Mouse (Mus musculus) midbrain, embryonic 14.5 days (tissue): ENCODE results near the gene Ttc39b. TPM values are rescaled to one million over a fixed set of nuclear protein-coding genes. Genes with fewer than 3 reads are reported as not detected.

ENCODE experiments used
- ATAC-seq: fragments of 200-750 bp; cut with Nextera tagmentation; 2 replicates; pipeline ENCODE4 v1.8.0; 2017; ENCODE audit warnings: moderate number of reproducible peaks, moderate library complexity; ENCODE audit not compliant: low FRiP score, low TSS enrichment
- DNase-seq: peaks from one replicate; pipeline ENCODE4 v3.0.0-alpha.2; 2015
- H3K27ac ChIP-seq: fragments of 300-500 bp; sonication (generic); replicated peaks from 2 replicates; pipeline ENCODE4 v1.5.1; 2014; ENCODE audit warnings: mild to moderate bottlenecking, low read depth, low read length, moderate library complexity
- H3K27me3 ChIP-seq: fragments of 300-500 bp; sonication (generic); 2 replicates; pipeline ENCODE4 v1.6.1; 2014; ENCODE audit warnings: low read length, control low read depth, mixed read lengths; ENCODE audit not compliant: control insufficient read depth, insufficient read depth
- H3K36me3 ChIP-seq: fragments of 300-500 bp; sonication (generic); 2 replicates; pipeline ENCODE4 v1.6.1; 2014; ENCODE audit warnings: low read length, control low read depth; ENCODE audit not compliant: control insufficient read depth, insufficient read depth
- H3K4me1 ChIP-seq: fragments of 300-500 bp; sonication (generic); 2 replicates; pipeline ENCODE4 v1.6.1; 2014; ENCODE audit warnings: mild to moderate bottlenecking, antibody characterized with exemption, low read length, control low read depth; ENCODE audit not compliant: control insufficient read depth, insufficient read depth
- H3K4me2 ChIP-seq: fragments of 300-500 bp; sonication (generic); 2 replicates; pipeline ENCODE4 v1.6.1; 2014; ENCODE audit warnings: mild to moderate bottlenecking, low read length, moderate library complexity
- H3K4me3 ChIP-seq: fragments of 300-500 bp; sonication (generic); replicated peaks from 2 replicates; pipeline ENCODE4 v1.5.1; 2014; ENCODE audit warnings: low read depth, low read length
- H3K9ac ChIP-seq: fragments of 300-500 bp; sonication (generic); replicated peaks from 2 replicates; pipeline ENCODE4 v1.6.1; 2014; ENCODE audit warnings: mild to moderate bottlenecking, low read length, moderate library complexity
- H3K9me3 ChIP-seq: fragments of 300-500 bp; sonication (generic); 2 replicates; pipeline ENCODE4 v1.6.1; 2016; ENCODE audit warnings: low read length, control low read depth, mixed read lengths; ENCODE audit not compliant: control insufficient read depth
- whole genome bisulfite sequencing: fragments of 180-500 bp; shearing (Covaris S2); extraction: QIAGEN DNeasy Blood & Tissue Kit; methylation state at CpG from one replicate; pipeline ENCODE4 v1.1.7; 2014; 5-methylcytosine and 5-hydroxymethylcytosine counted together
- polyA plus RNA-seq: library from polyadenylated mRNA; unstranded; fragments of >200 nt; fragmentation: Nextera tagmentation; extraction: Ambion mirVana; gene quantifications from 2 replicates; pipeline ENCODE4 v1.2.1, GENCODE M21; 2014

Ttc39b gene
- polyA plus RNA-seq, 1 experiment from 2014 or later, result 5.9 TPM

GRCm38 (mm10) chr4:83183288-83183930 lies 140.6 kb downstream of the Ttc39b start:
- H3K4me2 ChIP-seq, result no peak overlapping the region
- no peaks in the 10 kb centered on the region for H3K36me3 ChIP-seq
- peak; percentile 86 for ATAC-seq
- WGBS, result 43% methylated on average over 9 of the region's 9 CpGs
- no peaks in the 10 kb centered on the region for H3K4me1 ChIP-seq
- DNase-seq, result peak; percentile 88
- no peak overlapping the region for H3K9ac ChIP-seq
- H3K27me3 ChIP-seq, result no peaks in the 10 kb centered on the region
- no peaks in the 10 kb centered on the region for H3K9me3 ChIP-seq
- H3K27ac ChIP-seq, result no peak overlapping the region
- no peak overlapping the region for H3K4me3 ChIP-seq

GRCm38 (mm10) chr4:83182178-83183068 lies 141.6 kb downstream of the Ttc39b start:
- H3K27ac ChIP-seq, result no peak overlapping the region
- DNase-seq (no peak), ATAC-seq (no peak)
- no peaks in the 10 kb centered on the region for H3K4me1 ChIP-seq
- H3K9me3 ChIP-seq, result no peaks in the 10 kb centered on the region
- no peaks in the 10 kb centered on the region for H3K36me3 ChIP-seq
- H3K27me3 ChIP-seq, result no peaks in the 10 kb centered on the region
- H3K4me3 ChIP-seq, result no peak overlapping the region
- H3K4me2 ChIP-seq, result no peak overlapping the region
- no peak overlapping the region for H3K9ac ChIP-seq
- 72% methylated on average over 8 of the region's 8 CpGs for WGBS

GRCm38 (mm10) chr4:83177471-83177870 lies 146.6 kb downstream of the Ttc39b start:
- DNase-seq (no peak), ATAC-seq (no peak)
- Histone ChIP-seq H3K4me1 (no peaks in the 10 kb centered on the region), H3K4me2 (no peak overlapping the region), H3K9ac (no peak overlapping the region), H3K4me3 (no peak overlapping the region), H3K27me3 (no peaks in the 10 kb centered on the region), H3K27ac (no peak overlapping the region), H3K9me3 (no peaks in the 10 kb centered on the region), H3K36me3 (no peaks in the 10 kb centered on the region)
- WGBS, result 96% methylated on average over 2 of the region's 2 CpGs

- DNase-seq, result no peak
- no peak overlapping the region for H3K4me2 ChIP-seq
These were observed 149.1 kb downstream of the Ttc39b start for GRCm38 (mm10) chr4:83174946-83175345.

GRCm38 (mm10) chr4:83172278-83172677 lies 151.8 kb downstream of the Ttc39b start:
- no peak overlapping the region for H3K27ac ChIP-seq
- no peak overlapping the region for H3K4me3 ChIP-seq
- no peak overlapping the region for H3K4me2 ChIP-seq
- H3K36me3 ChIP-seq, result no peaks in the 10 kb centered on the region
- no peak for ATAC-seq
- H3K27me3 ChIP-seq, result no peaks in the 10 kb centered on the region
- no peaks in the 10 kb centered on the region for H3K9me3 ChIP-seq
- no peak for DNase-seq
- H3K9ac ChIP-seq, result no peak overlapping the region
- WGBS, result 70% methylated on average over 3 of the region's 3 CpGs
- no peaks in the 10 kb centered on the region for H3K4me1 ChIP-seq

More at GRCm38 (mm10) chr4:83174946-83175345, 149.1 kb downstream of the Ttc39b start:
- ATAC-seq, result no peak
- H3K27ac ChIP-seq, result no peak overlapping the region
- H3K27me3 ChIP-seq, result no peaks in the 10 kb centered on the region
- H3K4me1 ChIP-seq, result no peaks in the 10 kb centered on the region
- no peaks in the 10 kb centered on the region for H3K9me3 ChIP-seq
- H3K9ac ChIP-seq, result no peak overlapping the region
- WGBS, result 92% methylated on average over 8 of the region's 8 CpGs
- no peak overlapping the region for H3K4me3 ChIP-seq
- H3K36me3 ChIP-seq, result no peaks in the 10 kb centered on the region

GRCm38 (mm10) chr4:83170741-83171140 lies 153.3 kb downstream of the Ttc39b start:
- H3K4me3 ChIP-seq, result no peak overlapping the region
- no peak overlapping the region for H3K27ac ChIP-seq
- DNase-seq (no peak), ATAC-seq (no peak)
- no peaks in the 10 kb centered on the region for H3K36me3 ChIP-seq
- no peaks in the 10 kb centered on the region for H3K9me3 ChIP-seq
- no peak overlapping the region for H3K4me2 ChIP-seq
- H3K4me1 ChIP-seq, result no peaks in the 10 kb centered on the region; the same call in 1 of the 2 replicates
- 40% methylated on average over 9 of the region's 9 CpGs for WGBS
- H3K27me3 ChIP-seq, result no peaks in the 10 kb centered on the region
- no peak overlapping the region for H3K9ac ChIP-seq

Other genes starting within 250 kb of the Ttc39b start
- gene Snapc3, start 93.5 kb upstream of the Ttc39b start, polyA plus RNA-seq, result 86.8 and 87.3 TPM in 2 replicates
- gene Psip1, start 162.2 kb upstream of the Ttc39b start, polyA plus RNA-seq, result 381 and 396 TPM in 2 replicates
- 3.5 and 4.7 TPM in 2 replicates for gene Ccdc171, start 201.3 kb upstream of the Ttc39b start, polyA plus RNA-seq